Mouse (Mus musculus): ENCODE data around the gene Dtx3.

DNA sequence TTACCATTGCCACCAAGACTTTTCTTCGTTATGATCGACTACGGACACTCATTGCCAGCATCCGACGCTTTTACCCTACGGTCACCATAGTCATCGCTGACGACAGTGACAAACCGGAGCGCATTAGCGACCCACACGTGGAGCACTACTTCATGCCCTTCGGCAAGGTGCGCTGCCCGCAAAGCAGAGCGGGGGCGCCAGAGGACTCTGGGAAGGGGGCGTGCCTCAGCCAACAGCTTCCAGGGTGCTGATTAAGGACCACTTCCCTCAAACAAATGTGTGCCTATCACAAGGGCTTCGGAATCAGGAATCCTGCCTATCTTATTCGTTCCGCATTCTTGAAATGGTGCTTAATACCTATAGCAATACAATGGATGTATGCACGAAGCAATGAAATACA lies 25.5 kb downstream of the Dtx3 start:
- TF ChIP-seq POLR2A (IDR thresholded peaks at IDR 0.05; ENCODE audit: borderline replicate concordance, extremely low read depth, low read depth, low read length) (no peak), CTCF (IDR thresholded peaks at IDR 0.05; ENCODE audit: insufficient read depth, low read length) (0 out of 2 replicates have a peak, but pooled peaks have one; percentile 1)

Measured in lung, adult 2 months (tissue).